Mouse (Mus musculus): Measurements from ENCODE around the gene Catip.

DNA sequence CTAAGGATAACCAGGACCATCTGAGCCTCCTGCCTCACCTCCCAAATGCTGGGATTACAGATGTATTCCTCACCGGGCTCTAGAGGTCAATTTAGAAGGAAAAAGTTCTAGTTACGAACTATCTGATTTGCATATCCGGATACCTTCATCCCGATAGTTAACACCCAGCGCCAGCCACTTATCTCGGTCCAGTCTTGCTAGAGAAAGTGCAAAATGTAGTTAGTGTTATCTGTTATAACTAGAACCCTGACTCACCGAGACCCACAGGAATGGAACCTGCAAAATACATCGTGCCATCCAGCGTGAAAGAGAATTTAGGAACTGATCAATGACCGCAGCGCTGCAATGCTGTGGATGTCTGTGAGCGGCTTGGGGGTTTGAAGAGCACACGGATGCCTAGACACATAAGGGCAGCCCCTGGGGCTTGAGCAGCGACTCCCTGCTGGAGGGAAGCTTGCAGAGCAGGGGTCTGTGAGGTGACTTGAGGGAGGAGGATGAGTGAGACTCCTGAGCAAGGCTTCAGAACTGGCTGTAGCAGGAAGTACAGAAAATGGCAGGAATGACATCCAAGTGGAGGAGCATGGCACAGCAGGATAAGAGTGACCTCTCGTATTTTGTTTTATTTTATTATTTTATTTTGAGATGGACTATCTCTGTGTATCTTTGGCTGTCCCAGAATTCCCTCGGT is 39.3 kb downstream of the Catip start:
- TF ChIP-seq CTCF (IDR thresholded peaks at IDR 0.05; ENCODE audit: borderline replicate concordance, extremely low read depth, insufficient read depth, insufficient read length) (no peak), POLR2A (IDR thresholded peaks at IDR 0.05; ENCODE audit: borderline replicate concordance, extremely low read depth, insufficient read depth, insufficient read length, poor library complexity, severe bottlenecking) (no peak)

Measured in brain, embryonic 14.5 days (tissue).